Mouse (Mus musculus) spleen, postnatal 14 days (tissue): ENCODE measurements around the gene Rps16.

Source experiments
- DNase-seq, 2 experiments: peaks; one replicate each; pipeline ENCODE4 v3.0.0; 2021 to 2022; ENCODE audit warnings: low spot score in 2 of 2

Gene Rps16

GRCm38 (mm10) chr7:28347746-28348145 is 2.7 kb upstream of the Rps16 start:
- no peak for DNase-seq

- DNase-seq: no peak
Observed at GRCm38 (mm10) chr7:28348601-28349000, 1.9 kb upstream of the Rps16 start.

DNA sequence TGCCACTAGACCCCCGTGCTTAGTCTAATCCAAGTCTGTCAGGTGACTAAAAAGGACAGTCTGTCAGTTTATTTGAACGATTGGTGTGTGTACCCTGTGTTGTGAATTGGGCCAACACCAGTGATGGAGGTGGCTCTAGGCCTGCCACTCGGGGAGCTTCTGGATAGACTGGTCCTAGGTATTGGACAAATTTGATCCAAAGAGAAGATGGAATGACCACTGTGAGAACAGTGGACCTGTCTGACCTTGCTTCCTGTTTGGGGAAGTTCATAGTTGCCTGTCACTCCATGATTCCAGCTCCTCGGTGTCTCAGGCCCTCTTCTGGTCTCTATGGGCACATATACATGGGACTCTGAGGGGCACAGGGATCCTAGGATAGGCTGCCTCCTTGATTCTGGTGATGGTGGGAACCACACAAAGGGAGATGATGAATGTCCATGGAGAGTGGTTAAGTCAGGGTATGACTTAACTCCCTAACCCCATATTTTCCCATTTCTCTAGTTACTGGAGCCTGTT is 1.3 kb downstream of the Rps16 start:
- DNase-seq: no peak

GRCm38 (mm10) chr7:28353267-28353666 is 2.8 kb downstream of the Rps16 start:
- DNase-seq: no peak

DNA sequence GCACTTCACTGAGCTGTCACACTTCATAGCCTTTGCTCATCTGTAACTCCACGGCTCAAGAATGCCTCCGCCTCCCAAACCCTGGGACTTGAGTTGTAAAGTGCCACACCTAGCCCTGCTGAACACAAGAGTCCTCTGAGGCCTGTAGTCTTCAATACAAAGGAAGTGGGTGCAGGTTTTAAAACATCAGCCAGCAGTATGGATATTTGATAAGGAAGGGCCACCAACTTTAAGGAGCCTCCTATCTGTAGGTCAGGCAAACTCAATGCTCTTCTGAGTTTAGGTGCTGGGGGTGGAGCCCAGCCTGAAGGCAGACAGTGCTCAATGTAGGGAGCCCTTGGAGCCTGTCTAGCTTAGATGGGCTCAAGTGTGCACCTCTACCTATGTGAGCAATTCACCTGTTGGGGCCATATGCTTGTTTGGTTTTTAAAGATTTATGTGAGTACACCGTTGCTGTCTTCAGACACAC is 3.7 kb downstream of the Rps16 start:
- no peak for DNase-seq

DNA sequence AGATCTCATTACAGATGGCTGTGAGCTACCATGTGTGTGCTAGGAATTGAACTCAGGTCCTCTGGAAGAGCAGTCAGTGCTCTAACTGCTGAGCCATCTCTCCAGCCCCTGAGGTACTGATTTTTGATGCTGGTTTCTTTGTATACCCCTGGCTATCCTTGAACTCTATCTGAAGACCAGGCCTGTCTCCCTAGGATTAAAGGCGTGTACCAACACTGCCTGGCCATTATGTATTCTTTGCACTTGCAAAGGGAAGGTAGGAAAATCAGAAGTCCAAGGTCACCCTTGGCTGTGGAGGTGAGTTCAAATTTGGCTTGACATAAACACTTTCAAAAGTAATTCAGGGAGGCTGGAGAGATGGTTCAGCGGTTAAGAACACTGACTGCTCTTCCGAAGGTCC is 4.1 kb downstream of the Rps16 start:
- DNase-seq: no peak

- no peak for DNase-seq
Observed at GRCm38 (mm10) chr7:28355221-28355620, 4.8 kb downstream of the Rps16 start.

DNA sequence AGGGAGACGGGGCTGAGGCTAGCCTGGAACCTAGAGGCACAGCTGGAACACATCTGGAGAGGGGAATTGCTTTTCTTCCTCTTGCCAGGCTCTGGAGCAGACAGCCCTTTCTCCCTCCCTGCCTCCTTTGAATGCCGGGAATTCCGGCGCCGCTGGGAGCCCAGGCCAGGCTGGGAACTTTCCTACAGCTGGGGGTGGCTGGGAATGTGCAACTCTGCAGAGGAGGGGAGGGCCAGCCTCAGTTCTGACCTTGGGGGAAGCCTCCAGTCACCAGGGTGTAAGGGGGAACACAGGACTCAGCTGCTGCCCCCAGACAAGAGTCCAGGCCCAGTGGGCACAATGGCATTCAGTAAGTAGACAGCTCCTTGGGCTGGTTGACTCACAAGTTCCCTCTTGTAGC is 6.5 kb downstream of the Rps16 start:
- DNase-seq: no peak

GRCm38 (mm10) chr7:28357984-28358383 is 7.5 kb downstream of the Rps16 start:
- no peak for DNase-seq

- DNase-seq: no peak
Observed at GRCm38 (mm10) chr7:28358431-28358830, 8.0 kb downstream of the Rps16 start.

- DNase-seq: no peak
Observed at GRCm38 (mm10) chr7:28359854-28360253, 9.4 kb downstream of the Rps16 start.

GRCm38 (mm10) chr7:28360291-28360690 is 9.8 kb downstream of the Rps16 start:
- DNase-seq: no peak

DNA sequence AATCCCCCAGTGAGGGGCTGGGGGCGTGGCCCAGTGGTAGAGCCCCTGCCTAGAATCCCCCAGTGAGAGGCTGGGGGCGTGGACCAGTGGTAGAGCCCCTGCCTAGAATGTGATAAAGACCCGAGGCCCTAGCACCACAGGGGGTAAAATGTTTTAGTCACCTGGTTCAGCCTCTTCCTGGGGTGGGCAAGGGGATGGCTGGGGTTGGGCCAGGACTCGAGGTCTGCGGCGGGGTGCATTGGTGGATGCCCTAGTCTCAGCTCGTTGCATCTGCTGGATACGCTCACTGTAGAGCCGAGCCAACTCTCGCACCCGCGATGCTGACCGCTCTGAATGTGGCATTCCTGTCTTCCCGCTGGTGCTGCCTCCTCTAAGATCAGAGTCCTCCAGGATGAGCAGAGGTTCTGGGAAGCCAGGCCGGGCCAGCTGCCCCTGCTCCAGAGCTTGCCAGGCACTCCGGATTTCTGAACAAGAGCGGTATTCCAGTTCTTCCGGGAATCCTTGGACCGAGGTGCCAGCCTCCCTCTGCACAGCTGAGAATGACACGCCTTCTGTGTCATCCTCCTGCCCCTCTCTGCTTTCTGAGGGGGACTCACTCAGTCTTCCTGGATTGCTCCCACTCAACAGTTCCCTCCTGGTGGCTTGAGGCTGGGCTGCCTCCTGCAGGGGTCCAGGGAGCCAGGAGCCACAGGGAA is 11.3 kb downstream of the Rps16 start:
- no peak for DNase-seq

- DNase-seq: no peak
Observed at GRCm38 (mm10) chr7:28362441-28363060, 12.1 kb downstream of the Rps16 start.

DNA sequence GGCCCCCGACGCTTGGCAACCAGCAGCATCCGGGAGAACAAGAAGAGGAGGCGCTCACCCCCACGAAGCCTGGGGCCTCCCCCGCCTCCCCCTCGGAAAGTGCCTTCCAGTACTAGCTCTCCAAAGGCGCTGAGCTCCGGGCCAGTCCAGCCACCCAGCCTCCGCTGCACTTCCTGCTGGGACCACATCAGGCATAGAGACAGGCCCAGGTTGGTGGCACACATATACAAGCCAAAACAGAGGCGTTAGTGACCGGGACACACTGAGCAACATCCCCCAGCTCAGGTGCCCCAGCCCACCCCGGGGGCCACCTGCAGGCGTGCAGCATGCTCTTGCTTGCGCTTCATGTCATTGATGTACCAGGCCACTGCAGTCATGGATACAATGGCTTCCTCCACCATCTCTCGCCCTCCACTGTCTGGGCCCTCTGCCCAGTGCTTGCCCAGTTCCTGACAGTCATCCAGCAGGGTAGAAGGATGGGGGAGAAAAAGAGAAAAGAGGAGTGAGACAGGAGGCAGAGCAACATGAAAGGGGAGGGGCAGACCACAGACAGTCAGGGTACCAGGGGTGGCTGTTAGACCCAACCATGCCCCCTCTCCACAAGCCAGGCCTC is 17.3 kb downstream of the Rps16 start:
- DNase-seq: no peak

GRCm38 (mm10) chr7:28368276-28368920 is 17.9 kb downstream of the Rps16 start:
- no peak for DNase-seq

- DNase-seq: no peak
Observed at GRCm38 (mm10) chr7:28370051-28370450, 19.6 kb downstream of the Rps16 start.

DNA sequence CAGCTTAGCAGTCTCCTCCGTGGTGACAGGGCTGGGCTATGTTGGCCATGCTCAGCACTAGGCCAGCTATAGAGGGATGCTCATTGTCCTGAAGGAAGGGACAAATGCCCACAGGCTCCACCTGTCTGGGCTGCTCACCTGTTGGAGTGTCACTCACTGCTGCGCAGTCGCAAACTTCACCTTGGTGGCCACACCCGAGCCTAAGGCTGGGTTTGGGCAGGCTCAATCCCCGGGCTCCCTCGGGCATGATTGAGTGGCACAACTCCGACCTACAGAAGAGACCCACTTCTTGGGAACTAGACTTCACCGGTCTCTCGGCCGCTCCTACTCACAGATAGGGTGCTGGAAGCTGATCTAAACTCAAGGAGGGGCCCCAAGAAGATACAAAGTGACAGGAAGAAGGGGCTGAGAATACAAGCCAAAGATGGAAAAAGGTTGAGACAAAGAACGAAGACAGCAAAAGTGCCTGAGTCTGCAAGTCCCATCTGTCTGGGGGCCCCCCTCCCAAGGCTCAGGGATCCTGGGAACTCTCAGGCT is 20.6 kb downstream of the Rps16 start:
- DNase-seq: no peak

GRCm38 (mm10) chr7:28371514-28371989 is 21.1 kb downstream of the Rps16 start:
- peak; percentile 39 to 40 for DNase-seq

- DNase-seq: peak; percentile 95 to 97
Observed at GRCm38 (mm10) chr7:28372251-28373108, 22.0 kb downstream of the Rps16 start, which contains the start of gene Plekhg2. Gene Plekhg2 (minus strand): TSS chr7:28372599.

DNA sequence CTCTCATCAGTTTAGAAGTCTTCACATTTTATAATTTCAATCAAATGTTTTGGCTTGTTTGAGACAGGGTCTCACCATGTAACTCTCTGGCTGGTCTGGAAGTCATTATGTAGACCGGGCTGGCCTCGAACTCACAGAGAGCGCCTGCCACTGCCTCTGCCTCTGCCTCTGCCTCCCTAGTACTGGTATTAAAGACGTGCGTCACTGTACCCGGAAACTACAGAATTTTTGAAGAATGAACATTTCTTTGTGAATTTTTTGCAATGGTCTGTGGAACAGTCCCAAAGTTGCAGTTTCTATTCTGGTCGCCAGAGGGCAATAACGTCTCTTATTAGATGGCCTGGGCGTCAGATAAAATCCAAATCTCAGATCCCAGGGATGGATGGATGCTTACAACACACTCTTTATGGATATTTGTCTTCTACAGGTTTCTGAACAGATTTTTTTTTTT is 22.7 kb downstream of the Rps16 start:
- peak; percentile 27 to 70 for DNase-seq
